Mouse (Mus musculus) small intestine, adult 2 months (tissue): ENCODE results near the gene Ccdc24.

Experiments used
- CTCF ChIP-seq: fragments of 200-500 bp; IDR thresholded peaks from 2 replicates; pipeline ENCODE4 v1.5.1; 2012; ENCODE audit warnings: low read depth, mild to moderate bottlenecking, control low read depth, inconsistent platforms, low read length, moderate library complexity, mixed read lengths; ENCODE audit not compliant: insufficient replicate concordance, insufficient read length; ENCODE audit errors: extremely low read depth
- POLR2A ChIP-seq: fragments of 200-500 bp; IDR thresholded peaks from 2 replicates; pipeline ENCODE4 v1.6.1; 2012; ENCODE audit warnings: low read depth, mild to moderate bottlenecking, control low read depth, inconsistent platforms, low read length, moderate library complexity

- TF ChIP-seq POLR2A, result no peak
- TF ChIP-seq CTCF, result no peak
These were observed 31.7 kb upstream of the Ccdc24 start for GRCm38 (mm10) chr4:117904094-117904493.
